Mouse (Mus musculus) lung, embryonic 14.5 days (tissue): ENCODE results near the gene Art4. TPM values are rescaled to one million over a fixed set of nuclear protein-coding genes. Genes with fewer than 3 reads are reported as not detected.

Source experiments
- ATAC-seq: fragments of 200-750 bp; cut with Nextera tagmentation; 2 replicates; pipeline ENCODE4 v1.8.0; 2017; ENCODE audit warnings: mild to moderate bottlenecking, moderate TSS enrichment, moderate library complexity; ENCODE audit not compliant: insufficient read depth
- DNase-seq: peaks from one replicate; pipeline ENCODE4 v3.0.0-alpha.2; 2015
- H3K27ac ChIP-seq: fragments of 300-500 bp; sonication (generic); 2 replicates; pipeline ENCODE4 v1.5.1; 2014; ENCODE audit warnings: low read depth, mild to moderate bottlenecking, moderate library complexity
- H3K27me3 ChIP-seq: fragments of 300-500 bp; sonication (generic); 2 replicates; pipeline ENCODE4 v1.6.1; 2014; ENCODE audit warnings: low read length, control low read depth; ENCODE audit not compliant: insufficient read depth
- H3K36me3 ChIP-seq: fragments of 300-500 bp; sonication (generic); 2 replicates; pipeline ENCODE4 v1.6.1; 2014; ENCODE audit warnings: control low read depth; ENCODE audit not compliant: insufficient read depth
- H3K4me1 ChIP-seq: fragments of 300-500 bp; sonication (generic); 2 replicates; pipeline ENCODE4 v1.6.1; 2014; ENCODE audit warnings: antibody characterized with exemption, control low read depth; ENCODE audit not compliant: insufficient read depth
- H3K4me2 ChIP-seq: fragments of 300-500 bp; sonication (generic); 2 replicates; pipeline ENCODE4 v1.6.1; 2014; ENCODE audit warnings: mild to moderate bottlenecking
- H3K4me3 ChIP-seq: fragments of 300-500 bp; sonication (generic); 2 replicates; pipeline ENCODE4 v1.5.1; 2014; ENCODE audit warnings: low read depth, low read length
- H3K9ac ChIP-seq: fragments of 300-500 bp; sonication (generic); 2 replicates; pipeline ENCODE4 v1.6.1; 2014
- H3K9me3 ChIP-seq: fragments of 300-500 bp; sonication (generic); 2 replicates; pipeline ENCODE4 v1.6.1; 2016; ENCODE audit warnings: low read depth, low read length, control low read depth
- CTCF ChIP-seq: IDR thresholded peaks from 2 replicates; pipeline ENCODE4 v1.5.1; 2016; ENCODE audit warnings: antibody characterized with exemption, low read depth
- WGBS: fragments of 180-500 bp; shearing (Covaris S2); extraction: QIAGEN DNeasy Blood & Tissue Kit; methylation state at CpG from one replicate; pipeline ENCODE4 v1.1.7; 2014; 5-methylcytosine and 5-hydroxymethylcytosine counted together
- polyA plus RNA-seq: library from polyadenylated mRNA; unstranded; fragments of >200 nt; fragmentation: Nextera tagmentation; extraction: Ambion mirVana; gene quantifications from 2 replicates; pipeline ENCODE4 v1.2.1, GENCODE M21; 2014

The Art4 gene
- 3.3 and 3.6 TPM in 2 replicates for polyA plus RNA-seq

DNA sequence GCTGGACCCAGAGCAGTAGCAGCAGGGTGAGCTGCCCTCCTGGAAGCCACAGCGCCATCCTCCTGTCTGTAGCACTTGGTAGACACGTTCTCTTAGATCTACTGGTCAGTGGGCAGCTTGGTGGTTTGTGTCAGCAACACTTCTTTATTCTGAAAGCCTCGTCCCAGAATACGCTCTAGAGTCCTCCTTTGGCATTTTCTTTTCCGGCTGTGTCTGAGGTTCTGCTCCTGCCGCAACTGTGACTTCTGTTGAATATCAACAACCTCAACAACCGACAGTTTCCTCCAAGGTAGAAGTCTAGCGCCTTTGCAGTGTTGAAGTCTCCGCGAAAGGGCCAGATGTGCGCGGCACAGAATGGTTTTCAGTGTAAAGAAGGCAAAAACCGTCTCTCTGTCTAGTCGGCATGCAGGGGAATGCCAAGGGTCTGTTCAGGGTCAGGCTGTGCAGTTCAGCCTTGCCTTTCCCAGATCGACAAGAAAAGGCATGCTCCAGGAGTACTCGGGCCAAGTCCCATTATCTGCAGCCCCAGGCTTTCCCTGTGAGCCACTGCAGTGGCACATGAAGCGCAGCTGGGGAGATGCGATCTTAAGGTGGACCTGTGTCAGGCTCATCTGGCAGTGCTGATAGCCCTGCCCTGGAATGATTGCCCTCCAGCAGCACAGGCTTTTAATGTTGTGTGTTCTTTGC lies at the start of gene Art4:
TSS of gene Art4 (minus strand) at position 548 of the 687 bp plus-strand sequence.
- WGBS, result 15% methylated on average over 18 of the region's 18 CpGs
- no peak for TF ChIP-seq CTCF
- Histone ChIP-seq H3K27ac (peak within 1 kb of the TSS; percentile 96), H3K4me3 (peak within 1 kb of the TSS; percentile 25), H3K36me3 (no peaks in the 10 kb centered on the region), H3K27me3 (no peaks in the 10 kb centered on the region), H3K9me3 (no peaks in the 10 kb centered on the region), H3K9ac (peak within 1 kb of the TSS; percentile 39), H3K4me1 (peaks cover 25% of the 10 kb centered on the region), H3K4me2 (peak within 1 kb of the TSS; percentile 55)
- DNase-seq (peak; percentile 69), ATAC-seq (peak; percentile 41)

DNA sequence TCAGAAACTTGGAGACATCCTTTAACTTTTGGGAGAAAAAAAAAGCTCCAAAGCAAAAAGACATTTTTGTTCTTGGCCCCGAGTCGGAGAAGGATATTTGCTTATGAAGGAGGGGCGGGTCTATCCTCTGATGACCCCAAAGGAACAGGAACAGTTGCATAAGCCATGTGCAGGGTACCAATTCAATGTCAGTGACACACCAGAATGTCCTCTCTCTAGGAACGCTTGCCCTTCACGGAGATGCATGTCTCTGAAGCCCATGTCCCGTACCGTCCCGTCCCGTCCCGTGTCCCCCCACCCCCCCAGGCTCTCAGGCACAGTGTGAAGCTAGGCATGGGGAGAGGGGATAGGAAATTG lies 49.4 kb upstream of the Art4 start:
- no peak overlapping the region for H3K9ac ChIP-seq
- WGBS, result 62% methylated on average over 10 of the region's 10 CpGs
- DNase-seq (peak; percentile 34), ATAC-seq (no peak)
- no peaks in the 10 kb centered on the region for H3K9me3 ChIP-seq
- H3K27ac ChIP-seq, result peak overlapping the region; percentile 46
- TF ChIP-seq CTCF, result no peak
- no peaks in the 10 kb centered on the region for H3K27me3 ChIP-seq
- H3K4me3 ChIP-seq, result no peak overlapping the region
- peaks cover 20% of the 10 kb centered on the region for H3K4me1 ChIP-seq
- H3K36me3 ChIP-seq, result no peaks in the 10 kb centered on the region
- H3K4me2 ChIP-seq, result no peak overlapping the region

DNA sequence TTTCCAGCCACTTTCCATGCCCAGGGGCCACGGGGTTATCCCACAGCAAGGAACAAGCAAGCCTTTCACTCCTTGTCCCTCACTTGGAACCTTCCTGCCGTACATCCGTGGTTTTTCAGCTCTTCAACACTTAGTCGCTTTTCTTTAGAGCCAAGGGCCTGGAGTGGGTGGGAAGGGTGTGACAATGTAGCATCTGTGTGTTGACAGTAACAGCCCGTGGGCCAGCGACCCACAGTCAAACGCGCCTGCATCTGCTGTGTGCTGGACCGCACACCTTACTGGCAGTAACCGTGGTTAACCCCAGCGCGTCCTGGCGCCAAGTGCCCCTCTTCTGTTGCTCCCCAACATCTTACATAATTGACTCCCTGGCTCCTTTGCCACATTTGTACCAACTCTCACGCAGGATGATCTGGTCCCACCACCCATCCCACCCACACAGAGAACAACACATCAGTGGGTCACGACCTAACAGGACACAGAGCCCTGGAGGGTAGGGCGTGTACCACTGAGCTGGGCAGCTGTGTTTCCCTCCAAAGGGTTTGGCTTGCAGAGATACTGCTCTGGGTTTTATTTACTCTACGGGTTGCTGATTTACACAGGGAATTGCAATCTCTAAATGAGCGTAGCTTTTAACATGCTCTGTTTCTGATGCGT lies 48.9 kb upstream of the Art4 start:
- Histone ChIP-seq H3K27ac (peak overlapping the region; percentile 46), H3K4me2 (no peak overlapping the region), H3K4me1 (peaks cover 20% of the 10 kb centered on the region), H3K27me3 (no peaks in the 10 kb centered on the region), H3K36me3 (no peaks in the 10 kb centered on the region), H3K9ac (no peak overlapping the region), H3K4me3 (no peak overlapping the region), H3K9me3 (no peaks in the 10 kb centered on the region)
- DNase-seq, result no peak
- ATAC-seq, result no peak
- no peak for TF ChIP-seq CTCF
- WGBS, result 68% methylated on average over 19 of the region's 19 CpGs

DNA sequence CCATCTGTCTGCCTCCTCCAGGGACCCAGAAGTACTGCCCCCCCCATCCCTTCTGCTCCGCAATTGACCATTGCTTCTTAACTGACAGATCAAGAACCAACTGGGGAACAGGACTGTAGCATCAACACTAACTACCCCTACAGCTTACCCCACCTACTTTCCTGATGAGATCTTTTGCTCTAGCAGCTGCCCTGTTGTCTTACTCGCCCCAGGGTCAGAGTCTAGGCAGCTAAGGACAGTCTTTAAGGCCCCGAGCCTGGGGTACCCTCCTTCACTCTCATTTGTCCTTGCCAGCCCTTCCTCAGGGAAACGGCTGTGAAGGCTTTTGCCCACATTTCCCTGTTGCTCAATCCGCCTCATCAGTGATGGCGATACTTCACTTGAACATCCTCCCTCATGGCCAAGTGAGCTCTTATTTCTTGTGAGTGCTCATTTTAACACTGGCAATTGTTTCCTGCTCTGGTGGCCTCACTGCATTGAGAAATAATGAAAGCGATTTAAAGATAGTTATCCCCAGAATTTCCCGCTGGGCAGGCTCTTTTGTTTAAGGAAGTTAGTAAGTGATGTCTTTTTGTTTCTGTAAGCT lies 46.4 kb upstream of the Art4 start:
- ATAC-seq, result no peak
- H3K4me2 ChIP-seq, result no peak overlapping the region
- no peak overlapping the region for H3K4me3 ChIP-seq
- 46% methylated on average over 8 of the region's 8 CpGs for WGBS
- no peak overlapping the region for H3K9ac ChIP-seq
- peaks cover 14% of the 10 kb centered on the region for H3K4me1 ChIP-seq
- H3K36me3 ChIP-seq, result no peaks in the 10 kb centered on the region
- peak overlapping the region; percentile 30; the same call in 1 of the 2 replicates for H3K27ac ChIP-seq
- peak; percentile 52 for DNase-seq
- H3K9me3 ChIP-seq, result no peaks in the 10 kb centered on the region
- no peaks in the 10 kb centered on the region for H3K27me3 ChIP-seq
- TF ChIP-seq CTCF, result no peak

DNA sequence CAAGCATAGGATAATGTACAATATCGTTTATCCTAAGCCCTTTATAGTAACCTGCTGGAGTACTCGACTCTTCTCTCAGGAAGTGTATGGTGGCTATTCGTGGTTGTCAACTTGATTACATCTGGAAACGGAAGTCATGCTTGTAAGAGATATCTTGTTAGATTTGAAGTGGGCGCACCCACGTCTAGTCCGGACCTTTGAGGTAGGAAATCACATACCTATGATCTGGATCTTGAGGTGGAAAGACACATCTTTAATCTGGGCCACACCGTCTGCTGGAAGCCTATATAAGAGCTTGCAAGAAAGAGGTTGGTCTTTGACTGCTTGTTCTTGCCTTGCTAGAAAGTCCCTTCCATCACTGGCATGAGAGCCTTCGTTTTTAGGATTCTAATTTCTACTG lies 45.0 kb upstream of the Art4 start:
- ATAC-seq, result no peak
- no peak for DNase-seq
- Histone ChIP-seq H3K9me3 (no peaks in the 10 kb centered on the region), H3K4me1 (peaks cover 15% of the 10 kb centered on the region), H3K9ac (no peak overlapping the region), H3K4me2 (no peak overlapping the region), H3K4me3 (no peak overlapping the region), H3K36me3 (no peaks in the 10 kb centered on the region), H3K27me3 (no peaks in the 10 kb centered on the region), H3K27ac (no peak overlapping the region)
- WGBS, result 91% methylated on average over 9 of the region's 9 CpGs
- no peak for TF ChIP-seq CTCF

DNA sequence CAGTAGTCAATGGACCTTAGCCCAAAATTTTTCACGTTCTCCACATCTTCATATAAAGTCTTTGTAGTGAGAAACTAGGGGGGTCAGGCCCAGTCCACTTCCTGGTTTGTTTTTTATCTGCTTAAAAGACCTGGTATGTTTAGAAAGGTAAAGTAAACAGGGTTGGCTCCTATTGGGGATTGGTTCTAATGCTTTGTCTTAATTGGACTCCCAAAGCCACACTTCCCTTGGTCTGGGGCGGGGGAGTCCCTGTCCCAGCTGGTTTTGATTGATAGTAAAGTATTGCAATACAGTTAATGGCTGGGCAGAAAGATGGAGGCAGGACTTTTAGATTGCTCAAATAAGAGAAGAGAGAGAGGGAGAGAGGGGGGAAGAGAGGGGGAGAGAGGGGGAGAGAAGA lies 43.5 kb upstream of the Art4 start:
- ATAC-seq (no peak), DNase-seq (no peak)
- no peaks in the 10 kb centered on the region for H3K9me3 ChIP-seq
- no peak overlapping the region for H3K9ac ChIP-seq
- H3K4me3 ChIP-seq, result no peak overlapping the region
- no peak overlapping the region for H3K27ac ChIP-seq
- H3K4me1 ChIP-seq, result peaks cover 15% of the 10 kb centered on the region
- no peak overlapping the region for H3K4me2 ChIP-seq
- H3K36me3 ChIP-seq, result no peaks in the 10 kb centered on the region
- H3K27me3 ChIP-seq, result no peaks in the 10 kb centered on the region
- WGBS, result 56% methylated on average over 2 of the region's 2 CpGs
- TF ChIP-seq CTCF, result no peak

DNA sequence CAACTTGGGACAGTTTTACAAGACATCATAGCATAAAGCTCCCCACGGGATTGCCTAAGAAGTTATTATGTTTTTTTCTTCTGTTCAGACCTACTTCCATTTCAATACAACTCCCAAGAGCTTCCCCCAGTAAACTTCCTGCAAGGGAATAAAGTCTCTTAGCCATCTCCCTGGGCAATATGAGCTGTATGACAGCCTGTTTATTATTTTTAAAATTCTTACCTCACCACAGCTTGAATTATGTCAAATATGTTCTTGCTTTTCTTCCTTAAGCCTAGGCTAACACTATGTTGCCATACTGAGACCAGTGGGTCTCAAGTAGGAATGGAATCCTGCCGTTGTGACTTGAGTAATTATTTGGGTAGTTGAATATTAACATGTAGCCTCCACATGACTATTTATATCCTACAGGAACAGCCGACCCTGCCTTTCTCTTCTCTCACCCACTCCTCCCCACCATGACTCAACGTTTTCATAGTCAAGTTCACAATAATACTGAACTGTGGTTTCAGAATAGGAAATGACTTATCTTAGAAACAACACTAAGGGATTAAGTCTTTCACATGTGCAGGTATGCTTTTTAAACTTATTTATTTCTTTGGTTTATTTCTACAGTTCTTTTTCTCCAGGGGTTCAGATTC lies 43.0 kb upstream of the Art4 start:
- H3K9ac ChIP-seq, result no peak overlapping the region
- H3K36me3 ChIP-seq, result no peaks in the 10 kb centered on the region
- peaks cover 17% of the 10 kb centered on the region; the same call in 1 of the 2 replicates for H3K4me1 ChIP-seq
- peak overlapping the region; percentile 85 for H3K27ac ChIP-seq
- no peak for TF ChIP-seq CTCF
- no peaks in the 10 kb centered on the region for H3K27me3 ChIP-seq
- no peak overlapping the region for H3K4me2 ChIP-seq
- H3K9me3 ChIP-seq, result no peaks in the 10 kb centered on the region
- WGBS, result 28% methylated on average over 4 of the region's 4 CpGs
- no peak overlapping the region for H3K4me3 ChIP-seq
- no peak for ATAC-seq
- DNase-seq, result no peak
